Mouse (Mus musculus) liver, embryonic 11.5 days (tissue): ENCODE data around the gene Zfp160. TPM values are rescaled to one million over a fixed set of nuclear protein-coding genes. Genes with fewer than 3 reads are reported as not detected.

Experiments used
- ATAC-seq: fragments of 200-750 bp; cut with Nextera tagmentation; replicated peaks from 2 replicates; pipeline ENCODE4 v1.8.0; 2017; ENCODE audit warnings: moderate number of reproducible peaks, mild to moderate bottlenecking, moderate TSS enrichment, moderate library complexity; ENCODE audit not compliant: low FRiP score
- DNase-seq: peaks from one replicate; pipeline ENCODE4 v3.0.0-alpha.2; 2017; ENCODE audit warnings: low spot score
- H3K27ac ChIP-seq: fragments of 300-500 bp; sonication (generic); 2 replicates; pipeline ENCODE4 v1.5.1; 2014; ENCODE audit warnings: mild to moderate bottlenecking, low read depth, low read length, control low read depth
- H3K27me3 ChIP-seq: fragments of 300-500 bp; sonication (generic); replicated peaks from 2 replicates; pipeline ENCODE4 v1.6.1; 2014; ENCODE audit warnings: low read length, mixed read lengths; ENCODE audit not compliant: control insufficient read depth, insufficient read depth
- H3K36me3 ChIP-seq: fragments of 300-500 bp; sonication (generic); 2 replicates; pipeline ENCODE4 v1.6.1; 2014; ENCODE audit warnings: mild to moderate bottlenecking, low read length, moderate library complexity, mixed read lengths; ENCODE audit not compliant: control insufficient read depth, insufficient read depth
- H3K4me1 ChIP-seq: fragments of 300-500 bp; sonication (generic); replicated peaks from 2 replicates; pipeline ENCODE4 v1.6.1; 2014; ENCODE audit warnings: low read length, mixed read lengths; ENCODE audit not compliant: control insufficient read depth, insufficient read depth
- H3K4me2 ChIP-seq: fragments of 300-500 bp; sonication (generic); 2 replicates; pipeline ENCODE4 v1.6.1; 2014; ENCODE audit warnings: mild to moderate bottlenecking, control low read depth, moderate library complexity
- H3K4me3 ChIP-seq: fragments of 300-500 bp; sonication (generic); 2 replicates; pipeline ENCODE4 v1.5.1; 2014; ENCODE audit warnings: low read depth, low read length, control low read depth
- H3K9ac ChIP-seq: fragments of 300-500 bp; sonication (generic); 2 replicates; pipeline ENCODE4 v1.6.1; 2014; ENCODE audit warnings: low read depth, low read length, control low read depth
- H3K9me3 ChIP-seq: fragments of 300-500 bp; sonication (generic); 2 replicates; pipeline ENCODE4 v1.6.1; 2016; ENCODE audit warnings: low read length, inconsistent platforms, mixed read lengths; ENCODE audit not compliant: control insufficient read depth
- WGBS: fragments of 180-500 bp; shearing (Covaris S2); extraction: QIAGEN DNeasy Blood & Tissue Kit; methylation state at CpG from one replicate; pipeline ENCODE4 v1.1.7; 2014; 5-methylcytosine and 5-hydroxymethylcytosine counted together
- polyA plus RNA-seq: library from polyadenylated mRNA; unstranded; fragments of >200 nt; fragmentation: Nextera tagmentation; extraction: Ambion mirVana; gene quantifications from 2 replicates; pipeline ENCODE4 v1.2.1, GENCODE M21; 2014

Gene Zfp160
- 9.7 and 12.3 TPM in 2 replicates for polyA plus RNA-seq

GRCm38 (mm10) chr17:21008382-21009331 is at the start of gene Zfp160:
Gene Zfp160, plus strand, starts transcription at chr17:21008903.
- Histone ChIP-seq H3K36me3 (peaks cover 9% of the 10 kb centered on the region), H3K27me3 (no peaks in the 10 kb centered on the region), H3K27ac (peak within 1 kb of the TSS; percentile 76), H3K9me3 (no peaks in the 10 kb centered on the region), H3K4me2 (peak within 1 kb of the TSS; percentile 81), H3K4me3 (peak within 1 kb of the TSS; percentile 76), H3K4me1 (0 out of 2 replicates have a peak, but pooled peaks cover 4% of the 10 kb centered on the region), H3K9ac (peak within 1 kb of the TSS; percentile 77)
- DNase-seq (peak; percentile 80), ATAC-seq (peak; percentile 97)
- 6% methylated on average over 36 of the region's 36 CpGs for WGBS

- H3K36me3 ChIP-seq, result peaks cover 76% of the 10 kb centered on the region
- H3K27ac ChIP-seq, result no peak overlapping the region
- 96% methylated on average over 5 of the region's 5 CpGs for WGBS
- no peaks in the 10 kb centered on the region for H3K9me3 ChIP-seq
- H3K9ac ChIP-seq, result no peak overlapping the region
- no peaks in the 10 kb centered on the region for H3K27me3 ChIP-seq
- H3K4me3 ChIP-seq, result no peak overlapping the region
- H3K4me2 ChIP-seq, result no peak overlapping the region
- H3K4me1 ChIP-seq, result no peaks in the 10 kb centered on the region
- DNase-seq (no peak), ATAC-seq (no peak)
Measured at GRCm38 (mm10) chr17:20960386-20960785, 48.3 kb upstream of the Zfp160 start.

- Histone ChIP-seq H3K36me3 (peaks cover 48% of the 10 kb centered on the region), H3K27me3 (no peaks in the 10 kb centered on the region), H3K4me3 (no peak overlapping the region), H3K9ac (no peak overlapping the region), H3K27ac (no peak overlapping the region), H3K4me2 (no peak overlapping the region), H3K9me3 (no peaks in the 10 kb centered on the region), H3K4me1 (no peaks in the 10 kb centered on the region)
- 76% methylated on average over 4 of the region's 4 CpGs for WGBS
- DNase-seq (no peak), ATAC-seq (no peak)
Measured at GRCm38 (mm10) chr17:20965421-20965820, 43.3 kb upstream of the Zfp160 start.

- Histone ChIP-seq H3K9ac (no peak overlapping the region), H3K27me3 (no peaks in the 10 kb centered on the region), H3K27ac (no peak overlapping the region), H3K36me3 (peaks cover 39% of the 10 kb centered on the region; the same call in 1 of the 2 replicates), H3K4me2 (no peak overlapping the region), H3K4me3 (no peak overlapping the region), H3K4me1 (no peaks in the 10 kb centered on the region), H3K9me3 (no peaks in the 10 kb centered on the region)
- ATAC-seq (no peak), DNase-seq (no peak)
Measured at GRCm38 (mm10) chr17:20966681-20967080, 42.0 kb upstream of the Zfp160 start.

GRCm38 (mm10) chr17:20993716-20994115 is 15.0 kb upstream of the Zfp160 start:
- H3K27me3 ChIP-seq, result no peaks in the 10 kb centered on the region
- H3K27ac ChIP-seq, result no peak overlapping the region
- no peaks in the 10 kb centered on the region for H3K9me3 ChIP-seq
- WGBS, result 66% methylated on average over 2 of the region's 2 CpGs
- H3K4me3 ChIP-seq, result no peak overlapping the region
- no peak overlapping the region for H3K9ac ChIP-seq
- DNase-seq, result no peak
- no peaks in the 10 kb centered on the region for H3K36me3 ChIP-seq
- no peak for ATAC-seq
- H3K4me2 ChIP-seq, result no peak overlapping the region
- no peaks in the 10 kb centered on the region for H3K4me1 ChIP-seq

GRCm38 (mm10) chr17:20996364-20996763 is 12.3 kb upstream of the Zfp160 start, which contains the start of gene Vmn1r233:
Gene Vmn1r233, minus strand, starts transcription at chr17:20996464.
- ATAC-seq (no peak), DNase-seq (no peak)
- H3K27me3 ChIP-seq, result no peaks in the 10 kb centered on the region
- H3K36me3 ChIP-seq, result no peaks in the 10 kb centered on the region
- H3K27ac ChIP-seq, result no peak within 1 kb of the TSS
- H3K4me3 ChIP-seq, result no peak within 1 kb of the TSS
- no peak within 1 kb of the TSS for H3K4me2 ChIP-seq
- H3K9me3 ChIP-seq, result no peaks in the 10 kb centered on the region
- no peaks in the 10 kb centered on the region for H3K4me1 ChIP-seq
- H3K9ac ChIP-seq, result no peak within 1 kb of the TSS

GRCm38 (mm10) chr17:21009726-21010125 is 1.0 kb downstream of the Zfp160 start:
- H3K36me3 ChIP-seq, result peaks cover 9% of the 10 kb centered on the region
- no peaks in the 10 kb centered on the region for H3K9me3 ChIP-seq
- H3K4me2 ChIP-seq, result peak overlapping the region; percentile 81
- 0 out of 2 replicates have a peak, but pooled peaks cover 4% of the 10 kb centered on the region for H3K4me1 ChIP-seq
- no peak for ATAC-seq
- no peaks in the 10 kb centered on the region for H3K27me3 ChIP-seq
- H3K9ac ChIP-seq, result peak overlapping the region; percentile 77
- DNase-seq, result no peak
- peak overlapping the region; percentile 76 for H3K4me3 ChIP-seq
- 23% methylated on average over 1 of the region's 1 CpGs for WGBS
- peak overlapping the region; percentile 33; the same call in 1 of the 2 replicates for H3K27ac ChIP-seq

GRCm38 (mm10) chr17:21018410-21019080 is 9.8 kb downstream of the Zfp160 start:
- Histone ChIP-seq H3K27ac (peak overlapping the region; percentile 35), H3K9me3 (no peaks in the 10 kb centered on the region), H3K4me2 (peak overlapping the region; percentile 41), H3K4me1 (peaks cover 12% of the 10 kb centered on the region), H3K27me3 (no peaks in the 10 kb centered on the region), H3K9ac (no peak overlapping the region), H3K36me3 (peaks cover 26% of the 10 kb centered on the region), H3K4me3 (no peak overlapping the region)
- ATAC-seq, result peak; percentile 87
- no peak for DNase-seq
- WGBS, result 70% methylated on average over 1 of the region's 1 CpGs
